Mouse (Mus musculus) myocyte (in vitro differentiated cells): ENCODE measurements around the gene Abhd14a. TPM values are rescaled to one million over a fixed set of nuclear protein-coding genes. Genes with fewer than 3 reads are reported as not detected.

ENCODE experiments used
- H3K27me3 ChIP-seq: one replicate; pipeline ENCODE4 v1.6.1; 2011; ENCODE audit not compliant: control insufficient read depth, insufficient read depth, insufficient read length
- H3K36me3 ChIP-seq: one replicate; pipeline ENCODE4 v1.6.1; 2011; ENCODE audit not compliant: control insufficient read depth, insufficient read depth
- H3K4me2 ChIP-seq: one replicate; pipeline ENCODE4 v1.6.1; 2011; ENCODE audit warnings: low read depth, control low read depth
- H3K4me3 ChIP-seq: one replicate; pipeline ENCODE4 v1.5.1; 2011; ENCODE audit warnings: mild to moderate bottlenecking, control low read depth, moderate library complexity
- H3K79me2 ChIP-seq: one replicate; pipeline ENCODE4 v1.6.1; 2011; ENCODE audit not compliant: control insufficient read depth, insufficient read depth
- H3ac ChIP-seq: one replicate; pipeline ENCODE4 v1.6.1; 2011; ENCODE audit not compliant: control insufficient read depth, insufficient read length
- CEBPB ChIP-seq: IDR thresholded peaks from 2 replicates; pipeline ENCODE4 v1.6.1; 2011; ENCODE audit warnings: mild to moderate bottlenecking, moderate library complexity; ENCODE audit not compliant: poor library complexity, insufficient read depth, severe bottlenecking
- E2F4 ChIP-seq: IDR thresholded peaks from one replicate; pipeline ENCODE4 v1.6.1; 2011; ENCODE audit warnings: mild to moderate bottlenecking, control low read depth, moderate library complexity; ENCODE audit not compliant: insufficient read depth
- MAX ChIP-seq: IDR thresholded peaks from one replicate; pipeline ENCODE4 v1.6.1; 2011; ENCODE audit warnings: low read depth, mild to moderate bottlenecking, control low read depth
- MYOD1 ChIP-seq, 3 experiments: IDR thresholded peaks; one replicate each; pipeline ENCODE4 v1.6.1; 2011; ENCODE audit warnings: control low read depth in 2 of 3, low read depth in 2 of 3, mild to moderate bottlenecking in 2 of 3, moderate library complexity in 1 of 3; ENCODE audit not compliant: insufficient read length in 2 of 3, control insufficient read depth in 1 of 3
- MYOG ChIP-seq, 3 experiments: IDR thresholded peaks; one replicate each; pipeline ENCODE4 v1.6.1; 2011; ENCODE audit warnings: control low read depth in 2 of 3, low read depth in 2 of 3, mild to moderate bottlenecking in 2 of 3; ENCODE audit not compliant: insufficient read length in 2 of 3, control insufficient read depth in 1 of 3, insufficient read depth in 1 of 3
- POLR2A ChIP-seq: IDR thresholded peaks from one replicate; pipeline ENCODE4 v1.6.1; 2011; ENCODE audit warnings: low read depth, mild to moderate bottlenecking, control low read depth, moderate library complexity; ENCODE audit not compliant: insufficient read length
- POLR2AphosphoS2 ChIP-seq: IDR thresholded peaks from one replicate; pipeline ENCODE4 v1.6.1; 2011; ENCODE audit warnings: low read depth, control low read depth; ENCODE audit not compliant: insufficient read length
- REST ChIP-seq: IDR thresholded peaks from one replicate; pipeline ENCODE4 v1.6.1; 2011; ENCODE audit warnings: mild to moderate bottlenecking, control low read depth, moderate library complexity; ENCODE audit not compliant: insufficient read depth, insufficient read length
- SRF ChIP-seq: IDR thresholded peaks from one replicate; pipeline ENCODE4 v1.6.1; 2011; ENCODE audit warnings: low read depth; ENCODE audit not compliant: control insufficient read depth, insufficient read length
- TCF12 ChIP-seq: IDR thresholded peaks from one replicate; pipeline ENCODE4 v1.6.1; 2011; ENCODE audit warnings: mild to moderate bottlenecking, control low read depth; ENCODE audit not compliant: poor library complexity, insufficient read depth, severe bottlenecking
- TCF3 ChIP-seq: IDR thresholded peaks from one replicate; pipeline ENCODE4 v1.6.1; 2011; ENCODE audit warnings: low read depth, control low read depth; ENCODE audit not compliant: insufficient read length
- USF1 ChIP-seq: IDR thresholded peaks from one replicate; pipeline ENCODE4 v1.6.1; 2011; ENCODE audit warnings: low read depth, mild to moderate bottlenecking, control low read depth, moderate library complexity
- polyA plus RNA-seq: library from polyadenylated mRNA; unstranded; fragments of >200 nt; fragmentation: generic; extraction: Trizol; gene quantifications from one replicate; pipeline ENCODE4 v1.2.1, GENCODE M21; 2012; ENCODE audit warnings: missing spikeins

The Abhd14a gene
- polyA plus RNA-seq, 1 experiment, result 19.2 TPM

GRCm38 (mm10) chr9:106482578-106483115, 35.2 kb upstream of the Abhd14a start:
- Histone ChIP-seq H3K4me2 (no peak overlapping the region), H3ac (no peak overlapping the region), H3K4me3 (no peak overlapping the region), H3K79me2 (peaks cover 3% of the 10 kb centered on the region), H3K36me3 (peaks cover 5% of the 10 kb centered on the region), H3K27me3 (no peaks in the 10 kb centered on the region)
- TF ChIP-seq TCF3 (no peak), MYOD1 (IDR thresholded peaks at IDR 0.05; ENCODE audit: control insufficient read depth in 1 of 3, insufficient read length in 2 of 3, low read depth in 2 of 3) (no peak), POLR2A (no peak), CEBPB (no peak), SRF (no peak), USF1 (no peak)

- no peak overlapping the region for H3ac ChIP-seq
- H3K79me2 ChIP-seq, result peaks cover 3% of the 10 kb centered on the region
- no peak overlapping the region for H3K4me2 ChIP-seq
- TF ChIP-seq POLR2AphosphoS2 (no peak), MYOG (IDR thresholded peaks at IDR 0.05; ENCODE audit: control insufficient read depth in 1 of 3, insufficient read depth in 1 of 3, insufficient read length in 2 of 3, low read depth in 2 of 3) (no peak), POLR2A (no peak), TCF12 (no peak), REST (no peak), USF1 (no peak), MAX (no peak), SRF (no peak), E2F4 (no peak), TCF3 (no peak), MYOD1 (IDR thresholded peaks at IDR 0.05; ENCODE audit: control insufficient read depth in 1 of 3, insufficient read length in 2 of 3, low read depth in 2 of 3) (no peak), CEBPB (no peak)
- no peaks in the 10 kb centered on the region for H3K27me3 ChIP-seq
- H3K4me3 ChIP-seq, result no peak overlapping the region
- peaks cover 5% of the 10 kb centered on the region for H3K36me3 ChIP-seq
These were observed 34.2 kb upstream of the Abhd14a start for GRCm38 (mm10) chr9:106481676-106482075.

DNA sequence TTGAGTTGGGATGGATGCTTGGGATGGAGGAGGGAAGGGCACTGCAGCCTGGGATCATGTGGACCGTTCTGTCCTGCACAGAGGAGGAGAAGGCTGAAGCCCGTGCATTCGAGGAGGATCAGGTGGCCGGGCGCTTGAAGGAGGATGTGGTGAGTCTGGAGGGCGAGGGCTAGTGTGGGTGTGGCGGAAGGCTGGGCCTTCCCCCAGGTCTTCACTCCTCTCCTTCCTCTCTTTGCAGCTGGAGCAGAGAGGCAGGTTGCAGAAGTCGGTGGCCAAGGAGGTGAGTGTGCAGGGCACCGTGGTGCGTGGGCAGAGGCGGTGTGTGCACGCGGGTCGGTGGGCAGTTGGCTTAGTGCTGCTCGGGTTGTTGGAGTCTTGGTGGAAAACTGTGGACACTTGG, 33.6 kb upstream of the Abhd14a start:
- no peak overlapping the region for H3ac ChIP-seq
- no peaks in the 10 kb centered on the region for H3K27me3 ChIP-seq
- no peak overlapping the region for H3K4me2 ChIP-seq
- H3K4me3 ChIP-seq, result no peak overlapping the region
- peaks cover 5% of the 10 kb centered on the region for H3K36me3 ChIP-seq
- no peak for TF ChIP-seq POLR2AphosphoS2
- peaks cover 3% of the 10 kb centered on the region for H3K79me2 ChIP-seq

DNA sequence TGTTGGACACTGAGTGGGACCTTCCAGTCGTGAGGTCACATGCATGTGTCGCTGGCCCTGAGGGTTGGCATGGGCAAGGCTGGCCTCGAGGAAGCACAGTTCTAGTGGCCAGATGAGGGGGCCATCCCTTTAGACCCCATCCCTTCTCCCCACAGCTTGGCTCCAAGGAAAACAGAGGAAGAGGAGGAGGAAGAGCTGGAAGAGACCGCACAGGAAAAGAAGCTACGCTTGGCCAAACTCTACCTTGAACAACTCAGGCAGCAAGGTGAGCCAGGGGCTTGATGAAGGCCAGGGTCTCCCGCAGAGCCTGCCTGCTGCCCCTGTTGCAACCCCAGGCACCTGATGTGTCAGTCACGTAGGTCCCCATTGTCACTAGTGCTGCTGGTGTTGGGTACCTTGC, 33.1 kb upstream of the Abhd14a start:
- Histone ChIP-seq H3ac (no peak overlapping the region), H3K79me2 (peaks cover 3% of the 10 kb centered on the region), H3K4me2 (no peak overlapping the region), H3K36me3 (peaks cover 5% of the 10 kb centered on the region), H3K27me3 (no peaks in the 10 kb centered on the region), H3K4me3 (no peak overlapping the region)
- TF ChIP-seq REST (no peak), POLR2AphosphoS2 (no peak), TCF3 (no peak), CEBPB (no peak), MYOD1 (IDR thresholded peaks at IDR 0.05; ENCODE audit: control insufficient read depth in 1 of 3, insufficient read length in 2 of 3, low read depth in 2 of 3) (no peak), MYOG (IDR thresholded peaks at IDR 0.05; ENCODE audit: control insufficient read depth in 1 of 3, insufficient read depth in 1 of 3, insufficient read length in 2 of 3, low read depth in 2 of 3) (no peak)

GRCm38 (mm10) chr9:106478101-106478500, 30.6 kb upstream of the Abhd14a start:
- peaks cover 8% of the 10 kb centered on the region for H3K79me2 ChIP-seq
- H3K4me3 ChIP-seq, result peak overlapping the region; percentile 54
- TF ChIP-seq E2F4 (no peak), MAX (no peak), USF1 (no peak), SRF (no peak)
- peak overlapping the region; percentile 36 for H3ac ChIP-seq
- peak overlapping the region; percentile 84 for H3K4me2 ChIP-seq
- peaks cover 5% of the 10 kb centered on the region for H3K36me3 ChIP-seq
- H3K27me3 ChIP-seq, result no peaks in the 10 kb centered on the region

- H3K4me2 ChIP-seq, result peak overlapping the region; percentile 84
- H3K79me2 ChIP-seq, result peaks cover 8% of the 10 kb centered on the region
- TF ChIP-seq USF1 (no peak), MYOG (IDR thresholded peaks at IDR 0.05; ENCODE audit: control insufficient read depth in 1 of 3, insufficient read depth in 1 of 3, insufficient read length in 2 of 3, low read depth in 2 of 3) (no peak), SRF (no peak), TCF3 (no peak), CEBPB (no peak), MAX (no peak), POLR2A (no peak), REST (no peak)
- peak overlapping the region; percentile 36 for H3ac ChIP-seq
- peak overlapping the region; percentile 54 for H3K4me3 ChIP-seq
- no peaks in the 10 kb centered on the region for H3K27me3 ChIP-seq
- peaks cover 5% of the 10 kb centered on the region for H3K36me3 ChIP-seq
These were observed 30.2 kb upstream of the Abhd14a start for GRCm38 (mm10) chr9:106477649-106478048.
